Mouse (Mus musculus): ENCODE measurements at regions not wholly inside any gene's neighbourhood (a gene's known extent, or its start where the extent isn't known, plus 50 kb on each side); places are given as distances from the start of the nearest gene placed in this dataset.
A peak's percentile ranks its signal among the peaks of the same experiment; 100 is the strongest.

DNA sequence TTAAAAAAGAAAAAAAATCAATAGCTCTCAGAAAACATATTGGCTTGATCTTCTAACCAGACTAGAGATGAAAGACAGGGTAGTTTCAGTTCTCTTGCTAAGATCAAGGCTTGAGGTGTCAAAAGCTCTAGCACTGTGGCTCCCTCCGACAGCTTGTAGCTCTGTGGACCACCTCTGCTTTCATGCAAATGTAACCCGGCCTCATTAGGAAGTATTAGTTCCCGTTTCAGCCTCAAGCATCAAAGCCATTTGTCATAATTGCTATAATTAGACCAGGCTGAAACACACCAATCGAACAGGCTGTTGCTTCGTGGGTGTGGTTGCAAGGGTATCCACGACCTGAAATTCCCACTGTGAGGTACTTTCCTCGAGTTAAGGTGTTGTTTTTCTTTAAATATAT is 140.7 kb upstream of the Klf3 start:
- no peak for DNase-seq

DNA sequence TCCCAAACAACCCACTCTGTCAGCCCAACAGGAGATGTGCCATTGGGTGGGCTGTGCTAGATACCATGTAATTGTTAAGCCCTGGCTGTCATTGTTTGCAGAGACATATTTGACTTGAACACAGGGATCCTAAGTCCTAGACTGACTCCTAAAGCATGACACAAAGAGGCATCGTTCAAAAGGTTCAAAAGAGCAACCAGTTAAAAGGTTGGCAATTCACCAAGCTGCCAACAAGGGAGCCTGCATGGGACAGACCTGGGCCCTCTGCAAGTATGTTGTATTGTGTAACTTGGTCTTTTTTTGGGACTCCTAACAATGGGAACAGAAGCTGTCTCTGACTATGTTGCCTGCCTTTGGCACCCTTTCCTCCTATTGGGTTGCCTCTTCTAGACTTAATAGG is 139.4 kb upstream of the Klf3 start:
- no peak for DNase-seq

DNA sequence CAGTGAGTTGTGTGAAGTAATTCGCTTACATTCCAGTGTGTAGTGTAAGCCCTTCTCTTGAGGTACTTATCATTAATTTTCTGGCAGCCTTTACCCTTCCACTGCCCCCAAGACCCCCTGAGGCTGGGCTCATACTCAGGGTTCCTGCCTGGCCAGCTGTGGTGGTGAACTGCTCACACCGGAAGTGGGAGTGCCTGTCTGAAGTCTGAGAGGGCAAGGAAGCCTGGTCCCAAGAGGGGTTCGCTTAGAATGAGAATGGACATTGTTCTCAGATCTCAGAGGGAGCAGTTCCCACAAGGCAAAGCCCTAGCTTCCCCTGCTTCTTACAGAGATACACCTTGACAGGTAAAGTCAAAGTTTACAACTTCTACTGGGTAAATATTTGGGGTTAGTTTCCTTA is 138.1 kb upstream of the Klf3 start:
- no peak for DNase-seq

DNA sequence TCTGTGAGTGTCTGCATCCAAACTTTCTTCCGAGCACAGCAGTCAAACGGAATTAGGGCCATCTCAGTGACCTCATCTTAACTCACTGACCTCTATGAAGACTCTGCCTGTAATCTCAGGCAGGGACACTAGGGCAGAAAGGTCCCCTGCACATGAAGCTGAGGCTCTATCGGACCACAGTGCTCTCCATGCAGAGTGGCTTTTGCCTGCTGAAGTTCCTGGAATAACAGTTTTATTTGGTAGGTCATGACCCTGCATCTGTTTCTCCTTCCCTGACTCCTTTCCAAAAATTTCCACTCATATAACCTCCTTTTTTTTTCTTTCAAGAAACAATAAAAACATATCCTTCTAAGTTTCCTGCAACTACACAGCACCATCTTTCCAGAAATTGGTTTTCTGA is 136.9 kb upstream of the Klf3 start:
- DNase-seq: no peak

DNA sequence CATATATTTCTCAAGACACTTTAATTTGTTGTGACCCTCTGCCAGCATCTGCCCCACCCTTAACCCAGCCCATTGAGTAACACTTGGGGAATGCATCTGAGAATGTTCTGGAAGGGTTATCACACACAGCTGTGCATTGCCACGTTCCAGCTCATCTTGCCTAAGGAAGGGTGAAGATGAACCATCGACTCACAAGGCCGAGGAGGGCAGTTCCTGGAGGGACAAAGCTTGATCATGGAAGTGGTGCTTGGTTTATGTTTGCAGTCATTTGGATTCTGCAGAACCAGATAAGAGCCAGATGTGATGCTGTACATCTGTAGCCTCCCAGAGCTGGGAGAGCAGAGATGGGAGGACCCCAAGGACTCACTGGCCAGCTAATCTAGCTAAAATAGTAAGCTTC is 136.1 kb upstream of the Klf3 start:
- no peak for DNase-seq

DNA sequence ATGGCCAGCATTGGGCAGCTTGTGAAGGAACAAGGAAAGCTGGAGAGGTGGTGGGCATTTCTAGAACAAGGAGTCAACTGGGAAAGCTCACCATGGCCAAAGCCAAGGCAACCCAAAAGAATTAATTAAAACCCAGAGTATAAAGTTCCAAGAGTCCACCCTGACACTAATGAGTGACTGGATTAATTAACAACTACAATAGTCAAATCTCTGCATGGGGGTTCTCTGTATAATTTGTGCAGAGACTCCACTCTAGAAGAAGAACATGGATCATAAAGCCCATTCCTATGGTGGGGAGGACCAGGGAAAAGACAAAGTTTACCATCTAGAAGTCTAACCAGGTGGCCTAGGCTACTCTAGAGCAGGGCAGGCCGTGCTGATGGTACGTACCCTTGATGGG is 129.3 kb upstream of the Klf3 start:
- DNase-seq: no peak

DNA sequence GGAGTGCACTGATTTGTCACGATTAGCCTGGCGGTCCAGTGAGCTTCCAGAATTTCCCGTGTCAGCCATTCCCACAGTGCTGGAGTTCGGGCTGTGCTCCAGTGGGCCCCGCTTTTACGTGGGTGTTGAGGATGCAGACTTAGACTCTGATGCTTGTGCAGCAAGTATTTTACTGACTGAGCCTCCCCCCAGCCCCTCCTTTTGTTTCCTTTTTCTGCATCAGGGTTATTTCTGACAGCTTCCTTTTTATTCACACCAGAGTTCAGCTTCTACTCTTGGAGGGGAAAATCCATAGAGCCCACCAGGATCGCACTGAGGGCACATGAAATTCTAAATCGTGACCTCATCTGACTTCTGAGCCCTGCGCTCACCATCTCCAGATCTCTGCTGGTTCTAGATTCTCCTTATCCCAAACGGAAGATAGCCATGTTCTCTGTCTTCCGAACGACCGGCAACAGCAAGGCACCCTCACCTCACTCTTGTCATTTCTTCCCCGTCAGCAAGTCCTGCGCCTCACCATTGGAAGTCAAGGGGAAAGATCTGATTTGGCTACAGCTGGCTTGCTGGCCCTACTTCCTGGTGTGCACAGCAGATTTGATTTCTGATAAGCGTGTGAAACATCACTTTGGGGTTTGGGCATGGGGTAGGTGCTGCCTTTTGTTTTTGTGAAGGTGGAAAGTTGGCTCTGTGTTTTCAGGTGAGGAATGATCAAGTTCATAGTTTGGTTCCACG is 126.8 kb upstream of the Klf3 start:
- DNase-seq: peak; percentile 49

DNA sequence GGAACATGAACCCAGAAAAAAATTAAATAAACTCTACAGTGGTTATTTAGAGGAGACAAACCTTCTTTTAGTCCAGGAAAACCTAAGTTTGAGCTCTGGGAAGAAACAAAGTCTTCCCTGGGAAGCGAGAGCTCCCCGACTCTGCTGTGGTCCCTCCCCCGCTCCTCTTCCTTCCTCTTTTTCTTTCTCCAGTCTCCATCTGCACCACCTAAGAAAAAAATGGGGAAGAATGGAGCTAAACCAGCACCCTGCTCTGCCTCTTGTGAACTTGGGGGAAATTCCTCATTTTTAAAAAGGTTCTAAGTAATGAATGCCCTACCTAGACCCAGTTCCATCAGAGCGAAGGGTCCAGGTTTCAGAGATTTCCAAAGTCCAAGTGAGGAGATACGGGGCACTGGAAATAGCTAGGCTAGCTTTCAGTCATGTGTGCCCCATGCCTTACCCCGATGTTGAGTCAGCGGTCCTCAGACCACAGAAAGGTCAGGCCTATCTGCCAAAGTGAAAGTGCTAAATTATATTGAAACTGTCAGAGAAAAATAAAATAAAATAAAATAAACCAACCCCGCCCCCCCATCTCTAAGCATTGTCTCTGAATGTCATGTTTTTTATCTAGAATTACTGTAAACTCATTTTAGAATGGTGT is 126.1 kb upstream of the Klf3 start:
- no peak for DNase-seq

DNA sequence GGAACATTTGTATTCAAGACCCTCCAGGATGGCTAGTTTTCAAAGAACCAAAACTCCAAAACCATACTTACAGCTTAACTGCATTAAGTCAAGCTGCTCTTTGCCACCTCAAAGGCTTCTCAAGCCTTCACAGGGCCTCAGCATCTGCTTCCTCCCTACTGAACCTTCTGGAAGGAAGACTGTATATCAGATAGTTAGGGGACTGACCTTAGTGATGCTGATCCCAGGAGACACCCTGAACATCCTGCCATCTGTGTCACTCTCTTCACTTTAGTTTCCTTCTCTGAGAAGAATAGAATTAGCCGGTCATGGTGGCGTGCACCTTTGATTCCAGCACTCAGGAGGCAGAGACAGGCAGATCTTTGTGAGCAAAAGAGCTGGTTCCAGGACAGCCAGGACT is 124.5 kb upstream of the Klf3 start:
- DNase-seq: no peak

DNA sequence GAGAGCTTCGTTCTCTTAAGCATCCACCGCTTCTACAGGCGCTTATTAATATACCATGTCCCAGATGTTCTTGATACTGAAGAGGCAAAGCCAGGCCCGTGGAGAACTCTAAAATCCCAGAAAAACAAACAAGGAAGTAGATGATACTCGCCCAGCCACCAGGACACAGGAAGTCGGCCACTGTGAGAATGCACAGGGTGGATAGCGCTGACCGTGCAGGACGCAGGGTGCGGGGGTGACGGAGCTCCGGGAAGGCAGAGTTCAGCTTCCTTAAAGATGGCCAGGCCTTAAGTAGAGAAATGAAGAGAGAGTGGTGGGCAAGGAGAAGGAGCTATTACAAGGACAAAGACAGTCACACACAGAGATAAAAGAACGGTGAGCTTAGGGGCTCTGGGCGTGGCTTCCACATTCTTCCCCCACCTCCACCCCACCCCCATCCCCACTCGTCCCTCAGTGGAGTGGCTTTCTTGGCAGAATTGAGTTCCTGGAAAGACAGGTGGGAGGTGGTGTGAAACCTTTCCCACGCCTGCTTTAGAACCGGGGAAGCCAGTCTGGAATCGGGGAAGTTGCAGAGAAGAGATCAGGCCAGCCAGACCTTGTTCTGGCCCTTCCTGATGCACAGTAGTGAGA is 123.1 kb upstream of the Klf3 start:
- DNase-seq: no peak

DNA sequence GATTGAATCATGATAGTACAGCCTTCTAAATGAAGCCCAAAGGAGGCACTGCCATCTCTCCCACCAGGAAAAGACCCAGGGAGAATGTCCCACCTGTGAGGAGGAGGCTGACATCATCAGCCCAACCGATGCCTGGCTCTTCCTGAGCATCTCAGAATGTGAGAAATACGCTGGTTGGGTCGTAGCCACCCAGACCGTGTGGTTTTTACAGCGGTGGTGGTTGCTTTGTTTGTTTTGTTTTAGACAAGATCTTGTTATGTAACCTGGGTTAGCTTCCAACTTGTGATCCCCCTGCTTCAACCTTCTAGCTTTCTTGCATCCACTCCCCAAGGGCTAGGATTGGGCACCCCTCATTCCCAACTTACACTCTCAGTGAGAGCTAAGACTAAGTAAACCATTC is 122.0 kb upstream of the Klf3 start:
- DNase-seq: no peak

DNA sequence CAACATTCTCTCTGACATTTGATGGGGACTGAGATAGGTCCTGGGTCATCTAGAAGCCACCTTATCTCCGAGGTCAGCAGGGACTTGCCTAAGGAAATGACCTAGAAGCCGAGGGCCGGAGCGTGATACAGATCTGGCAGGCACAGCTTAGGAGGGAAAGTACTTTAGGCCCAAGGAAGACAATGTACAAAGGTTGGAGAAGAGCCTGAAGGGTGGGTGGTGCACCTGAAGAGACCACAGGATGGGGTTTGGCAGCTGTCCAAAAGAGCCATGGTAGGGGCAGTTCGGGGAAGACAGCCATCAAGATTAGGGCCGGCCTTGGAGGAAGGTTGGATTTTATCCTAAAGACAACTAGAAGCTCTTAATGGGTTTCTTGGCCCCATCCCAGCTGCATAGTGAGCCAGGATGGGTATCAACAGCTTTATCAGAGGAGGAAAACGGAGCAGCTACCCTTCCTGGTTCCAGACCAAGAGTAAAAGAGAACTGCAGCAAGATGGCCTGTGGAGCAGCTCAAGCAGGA is 120.8 kb upstream of the Klf3 start:
- DNase-seq: no peak

DNA sequence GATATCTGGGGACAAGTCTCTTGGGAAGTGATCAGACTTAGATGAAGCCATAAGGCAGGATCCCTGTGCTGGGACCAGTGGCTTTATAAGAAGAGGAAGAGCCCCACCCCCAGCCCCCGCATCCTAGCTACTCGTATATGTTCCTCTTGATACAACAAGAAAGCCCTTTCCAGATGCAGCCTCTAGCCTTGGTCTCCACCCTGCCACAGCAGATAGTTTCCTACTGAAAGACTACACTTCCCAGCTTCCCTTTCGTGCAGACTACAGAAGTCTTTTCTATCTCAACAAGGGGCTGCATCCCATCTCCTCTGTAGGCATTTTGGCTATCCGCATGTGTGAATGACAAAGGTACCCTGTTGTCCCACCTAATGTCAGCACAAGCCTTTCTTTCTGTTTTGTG is 119.8 kb upstream of the Klf3 start:
- DNase-seq: no peak

DNA sequence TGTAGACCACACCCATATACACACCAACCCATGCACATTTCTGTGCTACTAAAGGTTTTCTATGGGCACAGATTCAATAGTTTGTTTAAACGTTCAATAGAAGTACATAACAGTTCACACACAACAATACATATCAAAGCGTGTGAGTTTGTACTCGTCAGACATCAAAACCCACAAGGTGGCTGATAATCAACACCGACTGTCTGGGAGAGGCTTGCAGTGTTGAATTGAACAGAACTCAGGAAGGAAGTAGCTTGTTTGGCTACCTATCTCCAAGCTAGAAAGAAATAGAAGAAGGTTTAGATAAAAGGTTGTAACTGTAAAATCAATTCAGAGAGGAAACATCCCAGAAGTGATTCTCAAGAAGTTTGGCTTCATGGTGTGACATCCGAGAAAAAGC is 118.9 kb upstream of the Klf3 start:
- no peak for DNase-seq

DNA sequence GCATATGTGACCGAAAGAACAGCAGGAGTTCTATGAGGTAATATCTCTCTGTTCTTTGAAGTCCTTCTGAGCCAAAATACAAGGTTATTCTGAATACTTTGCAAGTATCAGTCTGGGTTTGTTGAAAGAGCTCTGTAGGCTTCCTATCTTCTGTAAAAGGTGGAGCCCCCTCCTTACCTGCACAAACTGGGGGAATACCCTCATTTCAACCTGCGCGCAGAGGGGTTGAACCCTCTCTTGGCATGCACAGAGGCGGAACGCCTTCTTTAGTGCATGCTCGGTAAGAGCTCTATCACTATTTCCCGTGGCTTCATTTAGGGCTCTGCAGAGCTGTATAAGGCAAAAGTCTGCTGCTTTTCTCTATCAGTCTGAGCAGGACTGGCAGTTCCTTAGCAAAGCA is 113.0 kb upstream of the Klf3 start:
- no peak for DNase-seq

DNA sequence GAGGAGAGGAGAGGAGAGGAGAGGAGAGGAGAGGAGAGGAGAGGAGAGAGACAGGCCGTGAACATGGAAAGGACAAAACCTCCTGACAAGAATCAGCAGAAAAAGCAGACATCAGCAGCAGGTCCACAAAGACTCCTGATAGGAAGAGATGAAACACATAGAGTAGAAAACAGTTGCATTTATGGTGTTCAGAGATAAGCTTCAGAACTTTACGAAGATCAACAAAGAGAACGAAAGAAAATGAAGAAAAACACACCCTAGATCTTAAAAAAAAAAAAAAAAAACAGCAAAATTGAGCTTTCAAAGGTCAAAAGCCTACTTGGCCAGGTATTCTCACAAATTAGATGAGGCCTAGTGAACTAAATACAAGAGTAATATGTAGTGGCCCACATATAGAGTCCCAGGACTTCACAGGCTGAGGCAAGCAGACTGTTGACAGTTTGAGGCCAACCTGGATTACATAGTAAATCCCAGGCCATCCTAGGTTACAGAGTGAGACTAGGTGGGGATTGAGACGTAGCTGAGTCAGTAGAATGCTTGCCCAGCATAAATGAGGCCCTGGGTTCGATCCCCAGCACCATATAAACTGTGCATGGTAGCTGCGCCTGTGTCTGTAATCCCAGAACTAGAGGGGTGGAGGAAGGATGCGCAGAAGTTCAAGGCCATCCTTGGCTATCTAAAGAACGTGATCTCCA is 111.6 kb upstream of the Klf3 start:
- no peak for DNase-seq

DNA sequence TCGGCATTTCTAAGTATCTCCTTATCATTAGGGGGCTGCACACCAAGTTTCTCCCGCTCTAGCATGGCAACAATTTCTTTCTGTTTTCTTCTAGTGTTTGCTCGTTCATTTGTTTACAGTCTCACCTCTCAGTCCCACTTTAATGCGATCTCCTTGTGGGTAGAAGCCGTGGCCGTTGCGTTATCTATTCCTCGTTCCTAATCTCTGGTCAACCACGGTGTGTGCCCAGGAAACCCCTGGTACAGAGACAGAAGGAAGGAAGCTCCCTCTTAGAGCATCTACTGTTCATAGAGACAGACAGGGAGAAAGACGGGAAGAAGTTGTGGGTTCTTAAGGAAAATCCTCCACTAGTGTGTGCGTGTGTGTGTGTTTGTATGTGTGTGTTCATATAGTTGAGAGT is 110.9 kb upstream of the Klf3 start:
- DNase-seq: no peak

DNA sequence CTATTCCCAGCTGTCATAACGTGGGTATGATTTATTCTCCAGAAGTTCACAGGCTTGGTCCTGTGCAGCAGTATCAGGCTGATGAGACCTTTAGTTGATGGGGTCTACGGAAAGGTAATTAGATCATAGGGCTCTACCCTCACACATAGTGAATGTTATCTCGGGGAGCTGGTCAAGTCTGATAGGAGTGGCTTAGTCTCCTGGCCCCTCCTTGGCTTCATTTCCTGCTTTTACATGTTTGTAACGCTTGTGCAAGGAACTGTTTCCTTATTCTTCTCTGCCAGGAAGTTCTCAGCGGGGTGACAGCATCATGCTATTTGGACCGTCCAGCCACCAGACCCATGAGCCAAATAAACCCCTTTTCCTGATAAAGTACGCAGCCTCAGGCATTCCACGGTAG is 109.6 kb upstream of the Klf3 start:
- no peak for DNase-seq

DNA sequence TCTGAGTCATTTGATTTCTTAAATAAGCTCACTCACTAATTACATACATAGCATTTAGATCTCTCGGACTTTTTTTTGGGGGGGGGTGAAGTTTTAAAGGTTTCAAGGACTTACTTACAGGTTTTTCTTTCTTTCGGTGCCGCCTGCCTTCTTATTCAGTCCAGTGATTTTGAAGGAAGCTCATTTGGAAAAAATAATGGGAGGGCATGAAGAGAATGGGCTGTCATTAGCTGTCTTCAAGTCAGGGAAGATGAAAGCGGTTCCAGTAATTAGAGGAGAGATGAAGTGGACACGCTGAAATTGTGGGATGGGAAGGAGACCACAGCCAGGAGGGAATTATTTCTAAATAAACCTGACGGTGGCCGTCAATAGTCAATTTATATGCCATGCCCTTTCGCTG is 108.6 kb upstream of the Klf3 start:
- DNase-seq: no peak

DNA sequence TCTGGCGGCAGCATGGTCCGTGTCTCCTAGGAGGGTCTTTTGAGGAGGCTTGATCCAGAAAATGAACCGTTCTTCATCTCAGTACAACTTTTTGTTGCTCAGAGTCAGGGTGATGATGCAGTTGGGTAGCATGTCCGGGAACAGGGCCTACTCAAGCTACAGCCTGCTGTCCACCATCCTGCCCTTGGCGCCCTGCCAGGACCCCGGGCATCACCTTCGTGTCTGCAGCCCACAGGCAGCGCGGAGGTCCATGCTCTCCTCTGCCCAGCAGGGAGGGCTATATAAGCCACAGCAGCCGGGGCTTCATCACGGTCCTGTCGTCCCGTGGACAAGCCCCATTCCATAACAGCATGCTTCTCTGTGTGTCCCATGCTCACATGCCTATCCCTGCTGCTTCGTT is 107.1 kb upstream of the Klf3 start:
- no peak for DNase-seq

DNA sequence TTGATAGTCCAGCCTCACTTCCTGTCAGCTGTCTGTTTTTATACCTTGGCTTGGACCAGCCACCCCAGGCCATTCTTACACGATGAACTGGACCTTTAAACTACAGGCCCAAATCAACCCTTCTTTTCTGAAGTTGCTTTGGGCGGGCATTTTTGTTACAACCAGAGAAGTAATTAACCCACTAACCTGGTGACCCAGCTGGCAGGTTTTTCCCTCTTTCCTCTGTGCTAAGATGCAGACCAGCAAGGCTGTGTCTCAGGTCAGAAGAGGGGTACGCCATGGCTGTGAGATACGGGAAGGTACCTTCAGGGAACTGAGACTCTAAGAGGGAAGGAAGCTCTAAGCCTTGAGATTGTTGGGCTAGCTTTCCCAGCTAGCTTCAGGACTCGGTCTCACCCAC is 105.7 kb upstream of the Klf3 start:
- DNase-seq: no peak

DNA sequence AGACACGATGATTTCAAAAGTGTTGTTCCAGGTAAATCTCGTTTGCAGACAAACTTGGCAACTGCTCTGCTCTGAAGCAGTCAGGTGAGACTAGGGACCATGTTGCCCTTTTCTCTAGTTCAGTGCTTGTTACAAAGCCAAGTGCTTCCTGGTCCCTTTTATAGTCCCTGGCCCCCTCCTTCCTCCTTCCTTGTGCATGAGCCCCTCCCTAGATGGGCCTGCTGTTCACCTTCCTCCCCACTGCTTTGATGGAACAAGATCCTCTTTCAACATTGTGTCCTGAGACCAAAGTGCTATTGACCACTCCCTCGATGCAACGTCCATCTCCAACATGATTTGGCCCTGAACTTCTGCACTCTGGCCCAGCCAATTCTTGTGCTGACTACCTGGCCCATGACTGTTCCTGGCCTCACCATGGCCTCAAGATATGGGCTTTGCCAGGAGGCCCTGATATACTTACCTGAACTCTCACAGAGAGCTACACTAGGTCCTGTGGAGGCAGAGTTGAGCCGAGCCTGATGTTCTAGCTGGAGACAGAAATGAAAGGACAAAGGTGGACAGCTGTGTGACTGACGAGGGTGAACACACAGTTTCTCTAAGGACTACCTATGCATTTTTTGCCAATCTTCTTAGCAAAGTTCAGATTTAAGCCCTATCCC is 104.6 kb upstream of the Klf3 start:
- no peak for DNase-seq

DNA sequence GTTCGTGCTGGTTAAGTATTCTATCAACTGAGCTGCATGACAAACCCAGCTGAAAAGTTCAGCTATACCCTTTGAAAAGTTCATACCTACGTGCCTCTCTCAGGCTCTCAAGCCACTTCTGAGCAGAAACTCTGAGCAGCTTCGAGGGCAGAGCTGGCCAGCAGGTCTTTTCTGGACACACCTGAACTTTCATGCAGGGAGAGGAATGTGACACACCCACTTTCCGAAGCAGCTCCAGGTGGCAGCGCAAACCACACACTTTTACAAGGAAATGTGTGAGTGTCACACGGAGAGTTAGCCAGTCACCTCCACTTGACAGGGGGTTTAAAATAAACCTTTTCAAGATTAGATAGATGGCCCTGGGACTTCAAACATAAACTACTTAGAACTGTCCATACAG is 103.2 kb upstream of the Klf3 start:
- DNase-seq: no peak

Data from thymus, postnatal 4 days (tissue).